Mouse (Mus musculus) retina, embryonic 14.5 days (tissue): ENCODE data around the gene Slc31a2.

Experiments used
- DNase-seq: peaks from one replicate; pipeline ENCODE4 v3.0.0-alpha.2; 2015; ENCODE audit warnings: low spot score

Slc31a2 gene

GRCm38 (mm10) chr4:62282969-62283368, 20.6 kb downstream of the Slc31a2 start:
- no peak for DNase-seq

GRCm38 (mm10) chr4:62285576-62285975, 23.2 kb downstream of the Slc31a2 start:
- no peak for DNase-seq

- peak; percentile 81 for DNase-seq
Observed at GRCm38 (mm10) chr4:62286257-62286991, 24.1 kb downstream of the Slc31a2 start.

- peak; percentile 15 for DNase-seq
Observed at GRCm38 (mm10) chr4:62286992-62287900, 24.9 kb downstream of the Slc31a2 start.

- no peak for DNase-seq
Observed at GRCm38 (mm10) chr4:62289226-62289625, 26.9 kb downstream of the Slc31a2 start.

- DNase-seq: no peak
Observed at GRCm38 (mm10) chr4:62290816-62291505, 28.6 kb downstream of the Slc31a2 start.

- no peak for DNase-seq
Observed at GRCm38 (mm10) chr4:62292461-62293180, 30.3 kb downstream of the Slc31a2 start.

- DNase-seq: no peak
Observed at GRCm38 (mm10) chr4:62293219-62293861, 31.0 kb downstream of the Slc31a2 start.

- DNase-seq: no peak
Observed at GRCm38 (mm10) chr4:62294741-62295140, 32.4 kb downstream of the Slc31a2 start.

- DNase-seq: no peak
Observed at GRCm38 (mm10) chr4:62297280-62298130, 35.1 kb downstream of the Slc31a2 start.

- no peak for DNase-seq
Observed at GRCm38 (mm10) chr4:62300001-62300400, 37.6 kb downstream of the Slc31a2 start.

GRCm38 (mm10) chr4:62302795-62303194, 40.4 kb downstream of the Slc31a2 start:
- DNase-seq: no peak

GRCm38 (mm10) chr4:62303288-62303687, 40.9 kb downstream of the Slc31a2 start:
- no peak for DNase-seq

GRCm38 (mm10) chr4:62306301-62306700, 43.9 kb downstream of the Slc31a2 start:
- no peak for DNase-seq

- no peak for DNase-seq
Observed at GRCm38 (mm10) chr4:62306840-62307239, 44.5 kb downstream of the Slc31a2 start.

GRCm38 (mm10) chr4:62308406-62308805, 46.0 kb downstream of the Slc31a2 start:
- no peak for DNase-seq

GRCm38 (mm10) chr4:62312821-62313220, 50.5 kb downstream of the Slc31a2 start:
- no peak for DNase-seq

GRCm38 (mm10) chr4:62313641-62314211, 51.4 kb downstream of the Slc31a2 start:
- no peak for DNase-seq

GRCm38 (mm10) chr4:62314516-62314915, 52.2 kb downstream of the Slc31a2 start:
- DNase-seq: no peak

GRCm38 (mm10) chr4:62316456-62316855, 54.1 kb downstream of the Slc31a2 start:
- DNase-seq: no peak
